Mouse (Mus musculus): ENCODE measurements around the gene Tmem39a. TPM values are rescaled to one million over a fixed set of nuclear protein-coding genes. Genes with fewer than 3 reads are reported as not detected.

The Tmem39a gene
- polyA plus RNA-seq, 1 experiment from 2014 or later = 74.8 TPM

DNA sequence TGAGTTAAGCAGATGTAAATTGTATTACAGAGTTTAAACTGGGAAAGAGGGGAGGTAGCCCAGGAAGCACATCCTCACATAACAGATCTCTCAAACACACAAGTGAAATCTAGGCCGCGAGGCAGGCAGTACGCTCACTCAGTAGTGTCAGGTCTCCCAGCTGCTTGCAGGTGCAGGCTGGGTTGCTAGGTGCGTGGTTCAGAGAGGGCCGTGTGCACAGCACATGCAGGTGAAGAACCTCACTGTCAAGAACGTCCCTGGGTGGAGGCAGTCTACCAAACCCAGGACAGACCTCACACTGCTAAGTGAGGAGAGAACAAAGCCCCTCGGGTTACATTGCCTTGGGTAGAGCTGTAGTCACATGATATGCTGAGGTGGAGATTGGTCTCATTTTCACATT, 26.3 kb downstream of the Tmem39a start:
- Histone ChIP-seq H3K4me1 (replicated peaks; ENCODE audit: control insufficient read depth, insufficient read depth, low read length) (no peaks in the 10 kb centered on the region), H3K9me3 (ENCODE audit: control insufficient read depth, low read length) (no peaks in the 10 kb centered on the region), H3K4me2 (replicated peaks; ENCODE audit: low read depth, low read length) (no peak overlapping the region), H3K27me3 (ENCODE audit: control insufficient read depth, insufficient read depth, low read length) (no peaks in the 10 kb centered on the region), H3K27ac (ENCODE audit: low read depth, low read length) (no peak overlapping the region), H3K9ac (ENCODE audit: low read depth, low read length) (no peak overlapping the region), H3K4me3 (ENCODE audit: low read depth, low read length) (no peak overlapping the region), H3K36me3 (ENCODE audit: control insufficient read depth, insufficient read depth, low read length) (peaks cover 12% of the 10 kb centered on the region)
- DNase-seq (ENCODE audit: low spot score) (no peak), ATAC-seq (ENCODE audit: low FRiP score) (no peak)
- WGBS = 90% methylated on average over 7 of the region's 7 CpGs

DNA sequence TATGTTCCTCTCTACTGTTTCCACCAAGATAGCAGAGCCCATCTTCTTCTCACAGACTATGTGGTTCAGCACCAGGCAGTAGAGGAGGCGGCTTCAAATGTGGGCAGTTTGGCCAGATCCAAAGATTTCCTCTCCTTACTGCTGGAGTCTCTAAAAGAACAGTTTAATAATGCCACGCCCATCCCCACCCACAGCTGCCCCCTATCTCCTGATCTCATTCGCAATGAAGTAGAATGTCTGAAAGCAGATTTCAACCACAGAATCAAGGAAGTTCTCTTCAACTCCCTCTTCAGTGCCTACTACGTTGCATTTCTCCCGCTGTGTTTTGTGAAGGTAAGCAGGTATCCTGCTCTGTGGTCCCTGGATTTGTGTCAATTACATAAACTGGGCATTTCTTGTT, 26.7 kb downstream of the Tmem39a start:
- H3K9me3 ChIP-seq (ENCODE audit: control insufficient read depth, low read length) = no peaks in the 10 kb centered on the region
- H3K4me3 ChIP-seq (ENCODE audit: low read depth, low read length) = no peak overlapping the region
- peaks cover 12% of the 10 kb centered on the region for H3K36me3 ChIP-seq (ENCODE audit: control insufficient read depth, insufficient read depth, low read length)
- no peak overlapping the region for H3K4me2 ChIP-seq (replicated peaks; ENCODE audit: low read depth, low read length)
- H3K9ac ChIP-seq (ENCODE audit: low read depth, low read length) = no peak overlapping the region
- no peaks in the 10 kb centered on the region for H3K4me1 ChIP-seq (replicated peaks; ENCODE audit: control insufficient read depth, insufficient read depth, low read length)
- 91% methylated on average over 5 of the region's 5 CpGs for WGBS
- ATAC-seq (ENCODE audit: low FRiP score) (no peak), DNase-seq (ENCODE audit: low spot score) (no peak)
- H3K27me3 ChIP-seq (ENCODE audit: control insufficient read depth, insufficient read depth, low read length) = no peaks in the 10 kb centered on the region
- H3K27ac ChIP-seq (ENCODE audit: low read depth, low read length) = no peak overlapping the region

DNA sequence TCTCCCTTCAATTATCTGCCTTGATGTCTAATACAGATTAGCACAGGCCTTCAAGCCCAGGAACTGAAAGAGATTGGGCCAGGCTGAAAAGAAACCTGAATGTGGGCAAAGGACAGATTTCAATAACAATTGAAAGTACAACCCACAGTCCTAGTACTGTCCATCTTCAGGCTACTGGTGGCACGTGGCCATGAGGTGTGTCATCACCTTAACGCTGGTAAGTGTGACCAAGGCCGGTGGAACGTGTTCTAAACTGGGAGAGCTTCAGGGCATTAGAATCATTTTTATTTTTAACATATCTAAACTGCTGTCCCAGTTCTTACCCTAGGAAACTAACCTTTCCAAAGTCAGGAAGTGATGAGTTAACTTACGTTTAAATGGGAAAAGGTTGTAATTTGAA, 28.7 kb downstream of the Tmem39a start:
- ATAC-seq (ENCODE audit: low FRiP score) = no peak
- H3K4me2 ChIP-seq (replicated peaks; ENCODE audit: low read depth, low read length) = no peak overlapping the region

DNA sequence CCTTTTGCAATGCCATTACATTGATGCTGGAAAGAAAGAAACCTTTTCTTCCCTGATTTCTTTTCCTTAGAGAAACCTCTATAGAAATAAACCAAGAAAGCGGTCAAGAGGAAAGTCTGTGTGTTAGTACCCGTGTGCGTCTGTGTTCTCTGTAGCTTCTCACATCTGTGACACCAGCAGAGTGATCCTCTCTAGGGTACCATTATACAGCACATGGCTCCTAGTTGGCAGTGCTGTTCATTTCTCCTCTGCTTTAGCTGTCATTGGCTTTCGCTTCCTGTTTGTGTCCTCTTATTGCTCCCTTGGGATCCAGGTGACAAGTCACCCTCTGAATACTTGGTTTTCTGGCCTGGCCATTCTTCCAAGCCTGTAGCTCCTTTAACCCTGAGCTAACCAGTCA, 29.1 kb downstream of the Tmem39a start:
- no peaks in the 10 kb centered on the region for H3K9me3 ChIP-seq (ENCODE audit: control insufficient read depth, low read length)
- 92% methylated on average over 4 of the region's 4 CpGs for WGBS
- H3K9ac ChIP-seq (ENCODE audit: low read depth, low read length) = no peak overlapping the region
- no peak overlapping the region for H3K4me2 ChIP-seq (replicated peaks; ENCODE audit: low read depth, low read length)
- ATAC-seq (ENCODE audit: low FRiP score) (no peak), DNase-seq (ENCODE audit: low spot score) (no peak)
- no peaks in the 10 kb centered on the region for H3K27me3 ChIP-seq (ENCODE audit: control insufficient read depth, insufficient read depth, low read length)
- no peak overlapping the region for H3K4me3 ChIP-seq (ENCODE audit: low read depth, low read length)
- no peak overlapping the region for H3K27ac ChIP-seq (ENCODE audit: low read depth, low read length)
- H3K4me1 ChIP-seq (replicated peaks; ENCODE audit: control insufficient read depth, insufficient read depth, low read length) = no peaks in the 10 kb centered on the region
- peaks cover 14% of the 10 kb centered on the region for H3K36me3 ChIP-seq (ENCODE audit: control insufficient read depth, insufficient read depth, low read length)

More for the DNA sequence above, 28.7 kb downstream of the Tmem39a start:
- 93% methylated on average over 5 of the region's 5 CpGs for WGBS
- no peak overlapping the region for H3K9ac ChIP-seq (ENCODE audit: low read depth, low read length)
- DNase-seq (ENCODE audit: low spot score) = no peak
- H3K4me1 ChIP-seq (replicated peaks; ENCODE audit: control insufficient read depth, insufficient read depth, low read length) = no peaks in the 10 kb centered on the region
- H3K27me3 ChIP-seq (ENCODE audit: control insufficient read depth, insufficient read depth, low read length) = no peaks in the 10 kb centered on the region
- no peak overlapping the region for H3K4me3 ChIP-seq (ENCODE audit: low read depth, low read length)
- peaks cover 14% of the 10 kb centered on the region for H3K36me3 ChIP-seq (ENCODE audit: control insufficient read depth, insufficient read depth, low read length)
- H3K9me3 ChIP-seq (ENCODE audit: control insufficient read depth, low read length) = no peaks in the 10 kb centered on the region
- no peak overlapping the region for H3K27ac ChIP-seq (ENCODE audit: low read depth, low read length)

DNA sequence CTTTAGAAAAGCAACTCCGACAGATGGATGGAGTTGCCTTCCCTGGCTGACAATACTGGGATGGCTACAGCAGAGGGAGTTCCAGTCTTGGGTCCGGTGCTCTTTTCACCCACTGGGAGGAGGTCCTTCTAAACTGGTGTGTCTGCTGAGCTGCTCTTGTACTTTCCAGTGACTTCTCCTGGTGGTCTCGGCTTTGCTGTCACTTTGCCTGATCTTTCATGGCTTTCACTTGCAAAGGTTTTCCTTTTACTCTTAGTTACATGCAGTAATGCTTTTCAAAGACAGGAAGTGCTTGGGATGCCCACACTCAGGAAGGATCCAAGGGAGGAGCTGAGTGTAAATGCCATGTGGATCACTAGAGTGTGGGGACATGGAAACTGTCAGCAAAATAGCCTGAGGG, 33.0 kb downstream of the Tmem39a start:
- Histone ChIP-seq H3K9me3 (ENCODE audit: control insufficient read depth, low read length) (no peaks in the 10 kb centered on the region), H3K36me3 (ENCODE audit: control insufficient read depth, insufficient read depth, low read length) (peaks cover 7% of the 10 kb centered on the region; the same call in 1 of the 2 replicates), H3K4me3 (ENCODE audit: low read depth, low read length) (no peak overlapping the region), H3K9ac (ENCODE audit: low read depth, low read length) (no peak overlapping the region), H3K27me3 (ENCODE audit: control insufficient read depth, insufficient read depth, low read length) (no peaks in the 10 kb centered on the region), H3K4me2 (replicated peaks; ENCODE audit: low read depth, low read length) (no peak overlapping the region), H3K27ac (ENCODE audit: low read depth, low read length) (no peak overlapping the region), H3K4me1 (replicated peaks; ENCODE audit: control insufficient read depth, insufficient read depth, low read length) (no peaks in the 10 kb centered on the region)
- WGBS = 84% methylated on average over 3 of the region's 3 CpGs
- ATAC-seq (ENCODE audit: low FRiP score) (no peak), DNase-seq (ENCODE audit: low spot score) (no peak)

DNA sequence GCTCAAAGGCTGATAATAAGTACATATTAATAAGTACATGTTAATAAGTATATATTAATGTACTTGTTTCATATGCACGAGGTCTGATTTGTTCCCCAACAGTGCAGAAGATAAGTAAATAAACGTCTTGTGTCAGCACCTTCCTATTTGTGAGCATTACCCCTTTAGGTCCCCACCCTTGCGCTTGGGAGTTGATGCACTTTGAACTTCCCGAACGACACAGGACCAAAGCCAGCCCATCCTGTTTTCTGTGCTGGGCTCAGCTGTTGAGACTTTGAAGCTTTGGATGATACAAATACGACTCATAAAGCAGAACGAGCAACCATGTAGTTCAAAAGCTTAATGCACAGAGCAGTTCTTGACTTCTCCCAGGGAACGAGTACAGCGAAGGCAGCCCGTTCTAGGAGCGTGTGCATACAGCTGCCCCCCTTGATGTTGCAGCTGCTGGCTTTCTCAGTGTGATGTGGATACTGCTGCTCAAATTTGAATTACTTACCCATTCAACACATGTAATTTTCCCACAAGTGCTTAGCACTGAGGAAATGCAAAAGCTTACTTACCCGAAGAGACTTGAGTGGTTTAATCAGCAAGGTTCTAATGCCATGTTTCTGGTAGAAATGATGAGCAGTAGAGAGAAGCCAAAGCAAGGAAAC, 33.7 kb downstream of the Tmem39a start:
- Histone ChIP-seq H3K9ac (ENCODE audit: low read depth, low read length) (no peak overlapping the region), H3K27me3 (ENCODE audit: control insufficient read depth, insufficient read depth, low read length) (no peaks in the 10 kb centered on the region), H3K27ac (ENCODE audit: low read depth, low read length) (no peak overlapping the region), H3K9me3 (ENCODE audit: control insufficient read depth, low read length) (no peaks in the 10 kb centered on the region), H3K4me3 (ENCODE audit: low read depth, low read length) (no peak overlapping the region), H3K4me1 (replicated peaks; ENCODE audit: control insufficient read depth, insufficient read depth, low read length) (no peaks in the 10 kb centered on the region), H3K36me3 (ENCODE audit: control insufficient read depth, insufficient read depth, low read length) (peaks cover 7% of the 10 kb centered on the region; the same call in 1 of the 2 replicates), H3K4me2 (replicated peaks; ENCODE audit: low read depth, low read length) (no peak overlapping the region)
- WGBS = 92% methylated on average over 12 of the region's 12 CpGs
- ATAC-seq (ENCODE audit: low FRiP score) = no peak
- DNase-seq (ENCODE audit: low spot score) = no peak

DNA sequence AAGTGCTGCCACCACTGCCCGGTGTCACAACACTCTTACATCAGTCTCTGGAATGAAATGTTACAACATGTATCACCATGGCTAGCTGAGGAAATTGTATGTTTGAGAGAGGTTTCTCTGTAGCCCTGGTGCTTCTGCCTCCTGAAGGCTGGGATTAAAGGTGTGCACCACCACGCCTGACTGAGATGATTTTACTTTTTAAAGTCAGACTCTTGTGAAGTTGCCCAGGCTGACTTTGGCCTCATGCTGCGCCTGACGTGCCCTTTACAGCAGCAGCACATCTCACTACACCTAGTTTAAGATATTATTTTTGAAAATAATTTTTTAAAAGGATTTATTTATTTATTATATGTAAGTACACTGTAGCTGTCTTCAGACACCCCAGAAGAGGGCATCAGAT, 34.4 kb downstream of the Tmem39a start:
- H3K4me1 ChIP-seq (replicated peaks; ENCODE audit: control insufficient read depth, insufficient read depth, low read length) = no peaks in the 10 kb centered on the region
- H3K4me2 ChIP-seq (replicated peaks; ENCODE audit: low read depth, low read length) = no peak overlapping the region
- H3K9ac ChIP-seq (ENCODE audit: low read depth, low read length) = no peak overlapping the region
- DNase-seq (ENCODE audit: low spot score) (no peak), ATAC-seq (ENCODE audit: low FRiP score) (no peak)
- peaks cover 7% of the 10 kb centered on the region; the same call in 1 of the 2 replicates for H3K36me3 ChIP-seq (ENCODE audit: control insufficient read depth, insufficient read depth, low read length)
- WGBS = over 99% methylated on average over 4 of the region's 4 CpGs
- no peaks in the 10 kb centered on the region for H3K27me3 ChIP-seq (ENCODE audit: control insufficient read depth, insufficient read depth, low read length)
- no peak overlapping the region for H3K27ac ChIP-seq (ENCODE audit: low read depth, low read length)
- H3K4me3 ChIP-seq (ENCODE audit: low read depth, low read length) = no peak overlapping the region
- H3K9me3 ChIP-seq (ENCODE audit: control insufficient read depth, low read length) = no peaks in the 10 kb centered on the region

DNA sequence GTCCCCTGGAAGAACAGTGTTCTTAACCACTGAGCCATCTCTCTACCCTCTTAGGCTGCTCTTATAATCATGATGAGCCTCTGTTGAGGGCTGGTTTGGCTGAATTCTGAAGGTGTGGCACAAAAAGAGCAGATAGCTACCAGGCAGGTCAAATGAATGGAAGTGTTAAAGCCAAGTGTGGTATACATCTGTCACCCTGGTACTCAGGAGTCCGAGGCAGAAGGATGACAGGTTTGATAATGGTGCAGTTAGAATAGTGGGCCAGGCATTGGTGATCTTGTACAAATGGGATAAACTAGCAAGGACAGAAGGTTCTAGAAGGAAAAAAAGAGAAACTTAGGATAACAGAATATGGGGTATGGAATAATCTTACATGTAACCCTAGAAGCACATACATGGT, 35.9 kb downstream of the Tmem39a start:
- Histone ChIP-seq H3K27ac (ENCODE audit: low read depth, low read length) (no peak overlapping the region), H3K4me3 (ENCODE audit: low read depth, low read length) (no peak overlapping the region), H3K4me2 (replicated peaks; ENCODE audit: low read depth, low read length) (no peak overlapping the region), H3K36me3 (ENCODE audit: control insufficient read depth, insufficient read depth, low read length) (0 out of 2 replicates have a peak, but pooled peaks cover 2% of the 10 kb centered on the region), H3K27me3 (ENCODE audit: control insufficient read depth, insufficient read depth, low read length) (no peaks in the 10 kb centered on the region), H3K9me3 (ENCODE audit: control insufficient read depth, low read length) (no peaks in the 10 kb centered on the region), H3K4me1 (replicated peaks; ENCODE audit: control insufficient read depth, insufficient read depth, low read length) (no peaks in the 10 kb centered on the region), H3K9ac (ENCODE audit: low read depth, low read length) (no peak overlapping the region)
- DNase-seq (ENCODE audit: low spot score) (no peak), ATAC-seq (ENCODE audit: low FRiP score) (no peak)
- 84% methylated on average over 1 of the region's 1 CpGs for WGBS

DNA sequence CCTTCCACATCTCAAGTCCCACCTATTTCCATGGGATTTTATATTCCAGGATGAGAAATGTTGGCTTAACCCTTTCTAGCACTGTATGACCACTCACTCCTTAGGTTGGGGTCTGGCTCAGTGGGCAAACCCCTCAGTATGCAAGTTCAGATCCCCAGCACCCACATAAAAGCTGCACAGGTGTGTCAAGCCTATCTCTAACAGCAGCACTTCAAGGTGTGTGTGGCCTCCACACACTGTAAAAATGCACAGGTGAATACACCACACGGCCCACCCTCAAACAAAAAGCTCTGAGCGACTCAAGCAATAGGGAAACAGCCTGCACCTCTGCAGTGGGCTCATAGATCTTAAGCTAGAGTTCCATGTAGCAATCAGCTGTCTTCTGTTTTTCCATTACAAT, 37.6 kb downstream of the Tmem39a start:
- H3K36me3 ChIP-seq (ENCODE audit: control insufficient read depth, insufficient read depth, low read length) = no peaks in the 10 kb centered on the region
- H3K27ac ChIP-seq (ENCODE audit: low read depth, low read length) = no peak overlapping the region
- H3K9ac ChIP-seq (ENCODE audit: low read depth, low read length) = no peak overlapping the region
- no peak overlapping the region for H3K4me2 ChIP-seq (replicated peaks; ENCODE audit: low read depth, low read length)
- ATAC-seq (ENCODE audit: low FRiP score) (no peak), DNase-seq (ENCODE audit: low spot score) (no peak)
- WGBS = 86% methylated on average over 2 of the region's 2 CpGs
- no peaks in the 10 kb centered on the region for H3K27me3 ChIP-seq (ENCODE audit: control insufficient read depth, insufficient read depth, low read length)
- no peaks in the 10 kb centered on the region for H3K9me3 ChIP-seq (ENCODE audit: control insufficient read depth, low read length)
- no peaks in the 10 kb centered on the region for H3K4me1 ChIP-seq (replicated peaks; ENCODE audit: control insufficient read depth, insufficient read depth, low read length)
- H3K4me3 ChIP-seq (ENCODE audit: low read depth, low read length) = no peak overlapping the region
